Mouse (Mus musculus) kidney, embryonic 16.5 days (tissue): ENCODE results near the gene Abhd18. TPM values are rescaled to one million over a fixed set of nuclear protein-coding genes. Genes with fewer than 3 reads are reported as not detected.

Experiments
- ATAC-seq: fragments of 200-750 bp; cut with Nextera tagmentation; 2 replicates; pipeline ENCODE4 v1.8.0; 2017; ENCODE audit warnings: moderate TSS enrichment; ENCODE audit not compliant: low FRiP score, low TSS enrichment
- H3K27ac ChIP-seq: fragments of 300-500 bp; sonication (generic); 2 replicates; pipeline ENCODE4 v1.5.1; 2014; ENCODE audit warnings: low read length
- H3K27me3 ChIP-seq: fragments of 300-500 bp; sonication (generic); 2 replicates; pipeline ENCODE4 v1.6.1; 2014; ENCODE audit warnings: low read length, control low read depth, mixed read lengths; ENCODE audit not compliant: insufficient read depth
- H3K36me3 ChIP-seq: fragments of 300-500 bp; sonication (generic); 2 replicates; pipeline ENCODE4 v1.6.1; 2014; ENCODE audit warnings: low read length, control low read depth, mixed read lengths; ENCODE audit not compliant: insufficient read depth
- H3K4me1 ChIP-seq: fragments of 300-500 bp; sonication (generic); 2 replicates; pipeline ENCODE4 v1.6.1; 2014; ENCODE audit warnings: low read length, control low read depth, mixed read lengths; ENCODE audit not compliant: insufficient read depth
- H3K4me2 ChIP-seq: fragments of 300-500 bp; sonication (generic); replicated peaks from 2 replicates; pipeline ENCODE4 v1.6.1; 2014; ENCODE audit warnings: low read depth, low read length
- H3K4me3 ChIP-seq: fragments of 300-500 bp; sonication (generic); 2 replicates; pipeline ENCODE4 v1.5.1; 2014; ENCODE audit warnings: mild to moderate bottlenecking, low read length
- H3K9ac ChIP-seq: fragments of 300-500 bp; sonication (generic); replicated peaks from 2 replicates; pipeline ENCODE4 v1.6.1; 2014; ENCODE audit warnings: low read length
- H3K9me3 ChIP-seq: fragments of 300-500 bp; sonication (generic); 2 replicates; pipeline ENCODE4 v1.6.1; 2016; ENCODE audit warnings: low read length, control low read depth
- WGBS: fragments of 180-500 bp; shearing (Covaris S2); extraction: QIAGEN DNeasy Blood & Tissue Kit; methylation state at CpG from one replicate; pipeline ENCODE4 v1.1.7; 2014; 5-methylcytosine and 5-hydroxymethylcytosine counted together
- polyA plus RNA-seq: library from polyadenylated mRNA; unstranded; fragments of >200 nt; fragmentation: Nextera tagmentation; extraction: Ambion mirVana; gene quantifications from 2 replicates; pipeline ENCODE4 v1.2.1, GENCODE M21; 2015

Abhd18 gene
- polyA plus RNA-seq, 1 experiment from 2014 or later = 7.9 TPM

DNA sequence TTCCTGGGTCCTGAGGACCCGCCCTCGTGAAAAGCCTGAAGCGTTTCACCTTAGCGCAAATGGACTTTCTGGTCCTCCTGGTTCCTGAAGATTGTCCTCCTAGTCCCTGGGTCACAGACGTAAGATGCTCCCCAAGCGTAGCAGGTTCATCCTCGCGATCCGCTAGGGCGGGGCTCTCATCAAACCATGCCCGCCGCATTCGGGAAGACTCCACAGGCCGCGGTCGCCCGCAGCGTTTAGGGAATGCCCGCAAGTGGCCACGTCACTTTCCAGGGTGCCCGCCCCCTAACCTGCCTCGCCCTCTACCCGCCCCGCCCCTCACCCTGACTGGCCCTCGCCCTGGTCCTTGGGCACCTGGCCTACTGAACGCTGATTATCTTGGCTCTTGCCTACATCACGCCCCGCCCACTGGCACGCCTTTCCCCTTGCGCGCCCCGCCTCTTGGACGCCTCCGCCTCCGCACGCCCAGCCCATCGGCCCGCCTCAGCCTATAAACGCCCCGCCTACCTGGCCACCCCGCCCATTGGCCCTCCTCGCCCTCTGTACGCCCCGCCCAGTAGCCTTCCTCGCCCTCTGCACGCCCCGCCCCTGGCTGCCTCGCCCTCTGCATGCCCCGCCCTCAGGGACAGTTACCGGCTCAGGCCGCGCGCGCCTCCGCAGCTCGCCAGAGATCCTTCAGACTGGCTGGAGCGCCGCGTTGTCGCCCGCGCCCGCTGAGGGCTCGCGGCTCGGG is 102.6 kb downstream of the Abhd18 start, which contains the start of gene Larp1b:
TSS of gene Larp1b (plus strand) at position 659 of the 733 bp plus-strand sequence.
- Histone ChIP-seq H3K4me2 (peak within 1 kb of the TSS; percentile 81), H3K27ac (peak within 1 kb of the TSS; percentile 87), H3K4me3 (peak within 1 kb of the TSS; percentile 75), H3K9ac (peak within 1 kb of the TSS; percentile 80), H3K36me3 (no peaks in the 10 kb centered on the region), H3K9me3 (no peaks in the 10 kb centered on the region), H3K4me1 (no peaks in the 10 kb centered on the region), H3K27me3 (no peaks in the 10 kb centered on the region)
- WGBS = under 1% methylated on average over 62 of the region's 66 CpGs
- peak; percentile 97 for ATAC-seq

- Histone ChIP-seq H3K27me3 (no peaks in the 10 kb centered on the region), H3K4me3 (peak overlapping the region; percentile 75), H3K9me3 (no peaks in the 10 kb centered on the region), H3K4me2 (peak overlapping the region; percentile 81), H3K9ac (peak overlapping the region; percentile 80), H3K4me1 (no peaks in the 10 kb centered on the region), H3K36me3 (no peaks in the 10 kb centered on the region), H3K27ac (peak overlapping the region; percentile 87)
- peak; percentile 28; the same call in 1 of the 2 replicates for ATAC-seq
- WGBS = under 1% methylated on average over 70 of the region's 118 CpGs
These were observed 103.3 kb downstream of the Abhd18 start for GRCm38 (mm10) chr3:40949903-40950600.

- H3K27ac ChIP-seq = peak overlapping the region; percentile 87
- no peaks in the 10 kb centered on the region for H3K27me3 ChIP-seq
- peak overlapping the region; percentile 80 for H3K9ac ChIP-seq
- H3K36me3 ChIP-seq = no peaks in the 10 kb centered on the region
- peak overlapping the region; percentile 81 for H3K4me2 ChIP-seq
- WGBS = under 1% methylated on average over 42 of the region's 43 CpGs
- no peaks in the 10 kb centered on the region for H3K9me3 ChIP-seq
- ATAC-seq = peak; percentile 20
- H3K4me1 ChIP-seq = no peaks in the 10 kb centered on the region
- peak overlapping the region; percentile 75 for H3K4me3 ChIP-seq
These were observed 103.9 kb downstream of the Abhd18 start for GRCm38 (mm10) chr3:40950601-40951201.

DNA sequence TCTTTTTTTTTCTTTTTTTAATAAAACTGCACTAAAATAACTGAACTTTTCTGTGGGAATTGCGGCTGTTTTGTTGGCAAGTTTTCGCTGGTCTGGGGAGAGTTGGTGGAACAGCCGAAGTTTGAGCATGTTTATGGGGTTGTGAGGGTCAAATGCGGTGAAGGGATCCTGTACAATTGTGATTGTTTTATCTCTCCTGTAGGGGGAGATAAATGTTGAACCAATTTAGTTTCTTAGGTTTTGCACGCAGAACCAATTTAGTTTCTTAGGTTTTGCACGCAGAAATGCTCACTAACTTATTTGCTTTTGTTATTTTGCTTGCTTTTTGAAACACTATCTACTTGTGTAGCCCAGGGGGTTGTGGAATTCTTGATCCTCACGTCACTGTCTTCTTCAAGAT is 104.6 kb downstream of the Abhd18 start:
- Histone ChIP-seq H3K36me3 (no peaks in the 10 kb centered on the region), H3K4me3 (peak overlapping the region; percentile 75), H3K27ac (no peak overlapping the region), H3K9ac (peak overlapping the region; percentile 80), H3K27me3 (no peaks in the 10 kb centered on the region), H3K4me2 (peak overlapping the region; percentile 81), H3K9me3 (no peaks in the 10 kb centered on the region), H3K4me1 (no peaks in the 10 kb centered on the region)
- no peak for ATAC-seq
- 9% methylated on average over 7 of the region's 7 CpGs for WGBS

GRCm38 (mm10) chr3:40952606-40953005 is 105.8 kb downstream of the Abhd18 start:
- ATAC-seq = no peak
- Histone ChIP-seq H3K9ac (no peak overlapping the region), H3K36me3 (no peaks in the 10 kb centered on the region), H3K4me2 (no peak overlapping the region), H3K4me1 (no peaks in the 10 kb centered on the region), H3K27ac (no peak overlapping the region), H3K9me3 (no peaks in the 10 kb centered on the region), H3K4me3 (no peak overlapping the region), H3K27me3 (no peaks in the 10 kb centered on the region)

GRCm38 (mm10) chr3:40954792-40955191 is 108.0 kb downstream of the Abhd18 start:
- ATAC-seq = no peak
- no peak overlapping the region for H3K27ac ChIP-seq
- WGBS = 90% methylated on average over 1 of the region's 1 CpGs

GRCm38 (mm10) chr3:40958831-40959230 is 112.1 kb downstream of the Abhd18 start:
- Histone ChIP-seq H3K9me3 (no peaks in the 10 kb centered on the region), H3K4me1 (no peaks in the 10 kb centered on the region), H3K9ac (no peak overlapping the region), H3K4me3 (no peak overlapping the region), H3K27me3 (no peaks in the 10 kb centered on the region), H3K27ac (no peak overlapping the region), H3K36me3 (no peaks in the 10 kb centered on the region), H3K4me2 (no peak overlapping the region)
- ATAC-seq = no peak

More at GRCm38 (mm10) chr3:40954792-40955191, 108.0 kb downstream of the Abhd18 start:
- no peaks in the 10 kb centered on the region for H3K36me3 ChIP-seq
- no peak overlapping the region for H3K4me3 ChIP-seq
- no peaks in the 10 kb centered on the region for H3K9me3 ChIP-seq
- H3K9ac ChIP-seq = no peak overlapping the region
- H3K4me2 ChIP-seq = no peak overlapping the region
- H3K4me1 ChIP-seq = no peaks in the 10 kb centered on the region
- H3K27me3 ChIP-seq = no peaks in the 10 kb centered on the region

- Histone ChIP-seq H3K4me2 (no peak overlapping the region), H3K4me3 (no peak overlapping the region), H3K36me3 (no peaks in the 10 kb centered on the region), H3K9me3 (no peaks in the 10 kb centered on the region), H3K27me3 (no peaks in the 10 kb centered on the region), H3K27ac (no peak overlapping the region), H3K9ac (no peak overlapping the region), H3K4me1 (no peaks in the 10 kb centered on the region)
- ATAC-seq = no peak
These were observed 134.0 kb downstream of the Abhd18 start for GRCm38 (mm10) chr3:40980758-40981157.

- Histone ChIP-seq H3K4me1 (no peaks in the 10 kb centered on the region), H3K9ac (no peak overlapping the region), H3K4me3 (no peak overlapping the region), H3K36me3 (no peaks in the 10 kb centered on the region), H3K4me2 (no peak overlapping the region), H3K27ac (no peak overlapping the region), H3K27me3 (no peaks in the 10 kb centered on the region), H3K9me3 (no peaks in the 10 kb centered on the region)
- ATAC-seq = no peak
- WGBS = 76% methylated on average over 5 of the region's 5 CpGs
These were observed 140.8 kb downstream of the Abhd18 start for GRCm38 (mm10) chr3:40987539-40987938.
